Mouse (Mus musculus) neural tube, embryonic 15.5 days (tissue): ENCODE results near the gene Krtap13. TPM values are rescaled to one million over a fixed set of nuclear protein-coding genes. Genes with fewer than 3 reads are reported as not detected.

ENCODE experiments used
- ATAC-seq: fragments of 200-750 bp; cut with Nextera tagmentation; 2 replicates; pipeline ENCODE4 v1.8.0; 2017; ENCODE audit warnings: mild to moderate bottlenecking, moderate TSS enrichment, moderate library complexity; ENCODE audit not compliant: low FRiP score
- H3K27ac ChIP-seq: fragments of 300-500 bp; sonication (generic); replicated peaks from 2 replicates; pipeline ENCODE4 v1.5.1; 2015; ENCODE audit warnings: mild to moderate bottlenecking, inconsistent platforms
- H3K27me3 ChIP-seq: fragments of 300-500 bp; sonication (generic); replicated peaks from 2 replicates; pipeline ENCODE4 v1.6.1; 2015; ENCODE audit warnings: inconsistent platforms
- H3K36me3 ChIP-seq: fragments of 300-500 bp; sonication (generic); 2 replicates; pipeline ENCODE4 v1.6.1; 2015; ENCODE audit warnings: inconsistent platforms
- H3K4me1 ChIP-seq: fragments of 300-500 bp; sonication (generic); 2 replicates; pipeline ENCODE4 v1.6.1; 2015; ENCODE audit warnings: inconsistent platforms
- H3K4me2 ChIP-seq: fragments of 300-500 bp; sonication (generic); 2 replicates; pipeline ENCODE4 v1.6.1; 2015; ENCODE audit warnings: inconsistent platforms, mild to moderate bottlenecking, moderate library complexity
- H3K4me3 ChIP-seq: fragments of 300-500 bp; sonication (generic); replicated peaks from 2 replicates; pipeline ENCODE4 v1.5.1; 2015; ENCODE audit warnings: mild to moderate bottlenecking, inconsistent platforms
- H3K9ac ChIP-seq: fragments of 300-500 bp; sonication (generic); replicated peaks from 2 replicates; pipeline ENCODE4 v1.6.1; 2015; ENCODE audit warnings: mild to moderate bottlenecking, inconsistent platforms
- H3K9me3 ChIP-seq: fragments of 300-500 bp; sonication (generic); replicated peaks from 2 replicates; pipeline ENCODE4 v1.6.1; 2016; ENCODE audit warnings: inconsistent platforms
- WGBS: fragments of 180-500 bp; shearing (Covaris S2); methylation state at CpG from one replicate; pipeline ENCODE4 v1.1.7; 2015; ENCODE audit warnings: mixed read lengths; 5-methylcytosine and 5-hydroxymethylcytosine counted together
- polyA plus RNA-seq: library from polyadenylated mRNA; unstranded; fragments of >200 nt; fragmentation: Nextera tagmentation; extraction: Ambion mirVana; gene quantifications from 2 replicates; pipeline ENCODE4 v1.2.1, GENCODE M21; 2015

Krtap13 gene
- polyA plus RNA-seq, 1 experiment from 2014 or later: not detected

- Histone ChIP-seq H3K4me3 (no peak overlapping the region), H3K4me1 (no peaks in the 10 kb centered on the region), H3K36me3 (no peaks in the 10 kb centered on the region), H3K4me2 (no peak overlapping the region), H3K27ac (no peak overlapping the region), H3K9ac (no peak overlapping the region), H3K9me3 (no peaks in the 10 kb centered on the region), H3K27me3 (no peaks in the 10 kb centered on the region)
- 81% methylated on average over 4 of the region's 4 CpGs for WGBS
- ATAC-seq: no peak
Observed at GRCm38 (mm10) chr16:88710757-88711156, 40.7 kb downstream of the Krtap13 start.

- ATAC-seq: no peak
Observed at GRCm38 (mm10) chr16:88707496-88708012, 43.9 kb downstream of the Krtap13 start, which contains the start of gene 2310061N02Rik. TSS of gene 2310061N02Rik (minus strand) at chr16:88707962.

GRCm38 (mm10) chr16:88701072-88701864 lies 50.2 kb downstream of the Krtap13 start:
- Histone ChIP-seq H3K27me3 (no peaks in the 10 kb centered on the region), H3K4me3 (no peak overlapping the region), H3K27ac (no peak overlapping the region), H3K36me3 (no peaks in the 10 kb centered on the region), H3K4me2 (no peak overlapping the region), H3K9ac (no peak overlapping the region), H3K4me1 (no peaks in the 10 kb centered on the region), H3K9me3 (no peaks in the 10 kb centered on the region)
- no peak for ATAC-seq
- WGBS: 63% methylated on average over 4 of the region's 4 CpGs

More at GRCm38 (mm10) chr16:88707496-88708012, 43.9 kb downstream of the Krtap13 start, which contains the start of gene 2310061N02Rik:
- 93% methylated on average over 10 of the region's 10 CpGs for WGBS
- no peaks in the 10 kb centered on the region for H3K36me3 ChIP-seq
- no peaks in the 10 kb centered on the region for H3K27me3 ChIP-seq
- H3K27ac ChIP-seq: no peak within 1 kb of the TSS
- H3K4me2 ChIP-seq: no peak within 1 kb of the TSS
- H3K9ac ChIP-seq: no peak within 1 kb of the TSS
- H3K4me3 ChIP-seq: no peak within 1 kb of the TSS
- H3K9me3 ChIP-seq: no peaks in the 10 kb centered on the region
- H3K4me1 ChIP-seq: no peaks in the 10 kb centered on the region

Other genes starting within 250 kb of the Krtap13 start
- gene Cldn17, start 244.7 kb downstream of the Krtap13 start, polyA plus RNA-seq: not detected in 2 replicates
- 10.3 TPM in 1 of 2 replicates, not detected in the other for gene Cldn8, start 188.5 kb downstream of the Krtap13 start, polyA plus RNA-seq
- not detected in 2 replicates for gene Krtap24-1, start 139.4 kb downstream of the Krtap13 start, polyA plus RNA-seq
- not detected in 2 replicates for gene 2310079G19Rik, start 124.0 kb downstream of the Krtap13 start, polyA plus RNA-seq
- 0.15 TPM in 1 of 2 replicates, not detected in the other for gene Krtap26-1, start 103.8 kb downstream of the Krtap13 start, polyA plus RNA-seq
- not detected in 2 replicates for gene Krtap27-1, start 80.0 kb downstream of the Krtap13 start, polyA plus RNA-seq
- not detected in 2 replicates for gene 2310061N02Rik, start 43.7 kb downstream of the Krtap13 start, polyA plus RNA-seq
- gene Krtap13-1, start 22.8 kb downstream of the Krtap13 start, polyA plus RNA-seq: not detected in 2 replicates
- not detected in 2 replicates for gene 2310034C09Rik, start 7.2 kb upstream of the Krtap13 start, polyA plus RNA-seq
- not detected in 2 replicates for gene 2310057N15Rik, start 22.6 kb upstream of the Krtap13 start, polyA plus RNA-seq
- not detected in 2 replicates for gene Gm5965, start 26.3 kb upstream of the Krtap13 start, polyA plus RNA-seq
- not detected in 2 replicates for gene Gm20741, start 60.6 kb upstream of the Krtap13 start, polyA plus RNA-seq
- gene Krtap15, start 68.6 kb upstream of the Krtap13 start, polyA plus RNA-seq: not detected in 2 replicates
- not detected in 2 replicates for gene Krtap14, start 74.5 kb upstream of the Krtap13 start, polyA plus RNA-seq
- gene Krtap19-1, start 117.8 kb upstream of the Krtap13 start, polyA plus RNA-seq: not detected in 2 replicates
- gene Krtap19-2, start 122.6 kb upstream of the Krtap13 start, polyA plus RNA-seq: not detected in 2 replicates
- not detected in 2 replicates for gene Krtap19-3, start 126.4 kb upstream of the Krtap13 start, polyA plus RNA-seq
- not detected in 2 replicates for gene Krtap19-4, start 133.5 kb upstream of the Krtap13 start, polyA plus RNA-seq
- not detected in 2 replicates for gene Krtap19-5, start 144.8 kb upstream of the Krtap13 start, polyA plus RNA-seq
- gene Krtap19-9b, start 180.6 kb upstream of the Krtap13 start, polyA plus RNA-seq: not detected in 2 replicates
- not detected in 2 replicates for gene Krtap16-3, start 211.2 kb upstream of the Krtap13 start, polyA plus RNA-seq